Mouse (Mus musculus): Measurements from ENCODE around the gene Hdac4. TPM values are rescaled to one million over a fixed set of nuclear protein-coding genes. Genes with fewer than 3 reads are reported as not detected.

Gene Hdac4
- polyA plus RNA-seq, 1 experiment: 14.3 TPM

DNA sequence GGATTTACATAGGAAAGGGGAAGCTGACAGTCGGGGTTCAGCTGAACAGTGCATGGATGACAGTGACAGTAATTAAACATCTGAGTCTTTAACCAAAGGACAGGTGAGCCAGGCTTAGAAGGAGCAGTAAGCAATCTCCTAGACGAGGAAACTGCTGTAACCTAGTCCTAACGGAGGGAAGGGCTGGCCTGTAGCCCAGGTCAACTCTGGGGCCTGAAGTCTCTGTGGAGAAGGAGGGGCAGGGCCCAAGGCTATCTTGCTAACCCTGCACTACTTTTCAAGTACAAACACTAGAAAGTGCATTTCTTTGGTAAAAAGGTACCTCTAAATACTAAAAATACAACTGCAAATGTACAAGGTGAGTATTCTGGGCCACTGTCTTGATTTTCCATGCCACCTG is 169.1 kb downstream of the Hdac4 start:
- Histone ChIP-seq H3K4me1 (ENCODE audit: control insufficient read depth, insufficient read depth, low read length) (no peaks in the 10 kb centered on the region), H3K27me3 (ENCODE audit: control insufficient read depth, insufficient read depth, low read length) (no peaks in the 10 kb centered on the region), H3K27ac (ENCODE audit: control insufficient read depth, insufficient read depth, low read depth, low read length) (no peak overlapping the region), H3K36me3 (ENCODE audit: control insufficient read depth, insufficient read depth, low read length) (no peaks in the 10 kb centered on the region), H3K4me3 (ENCODE audit: control insufficient read depth, low read depth, low read length) (no peak overlapping the region)
- TF ChIP-seq CTCF (IDR thresholded peaks at IDR 0.05; ENCODE audit: control insufficient read depth, insufficient read depth, insufficient replicate concordance, low read depth, low read length): no peak
- no peak for TF ChIP-seq POLR2A (IDR thresholded peaks at IDR 0.05; ENCODE audit: control insufficient read depth, low read depth, low read length)

DNA sequence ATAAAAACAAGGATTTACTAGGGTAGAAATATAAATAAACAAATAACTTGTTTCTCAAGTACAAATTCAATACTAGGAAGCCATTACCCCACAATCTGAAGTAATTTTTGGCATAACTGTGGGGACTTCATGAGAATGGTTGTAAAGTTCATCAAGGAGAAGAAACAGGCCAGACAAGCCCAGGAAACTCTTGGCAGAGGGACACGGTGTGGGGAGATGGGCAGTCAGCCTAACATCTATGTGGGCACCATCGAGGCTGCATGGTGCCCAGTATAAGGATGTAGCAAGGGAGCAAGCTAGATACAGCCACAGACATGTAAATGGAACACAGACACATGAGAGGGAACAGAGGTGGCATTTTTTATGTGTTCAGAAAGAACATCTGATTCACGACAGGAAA is 171.6 kb downstream of the Hdac4 start:
- no peaks in the 10 kb centered on the region for H3K27me3 ChIP-seq (ENCODE audit: control insufficient read depth, insufficient read depth, low read length)
- TF ChIP-seq CTCF (IDR thresholded peaks at IDR 0.05; ENCODE audit: control insufficient read depth, insufficient read depth, insufficient replicate concordance, low read depth, low read length) (no peak), POLR2A (IDR thresholded peaks at IDR 0.05; ENCODE audit: control insufficient read depth, low read depth, low read length) (no peak)
- no peaks in the 10 kb centered on the region for H3K36me3 ChIP-seq (ENCODE audit: control insufficient read depth, insufficient read depth, low read length)
- H3K4me3 ChIP-seq (ENCODE audit: control insufficient read depth, low read depth, low read length): no peak overlapping the region
- no peaks in the 10 kb centered on the region for H3K4me1 ChIP-seq (ENCODE audit: control insufficient read depth, insufficient read depth, low read length)
- no peak overlapping the region for H3K27ac ChIP-seq (ENCODE audit: control insufficient read depth, insufficient read depth, low read depth, low read length)

DNA sequence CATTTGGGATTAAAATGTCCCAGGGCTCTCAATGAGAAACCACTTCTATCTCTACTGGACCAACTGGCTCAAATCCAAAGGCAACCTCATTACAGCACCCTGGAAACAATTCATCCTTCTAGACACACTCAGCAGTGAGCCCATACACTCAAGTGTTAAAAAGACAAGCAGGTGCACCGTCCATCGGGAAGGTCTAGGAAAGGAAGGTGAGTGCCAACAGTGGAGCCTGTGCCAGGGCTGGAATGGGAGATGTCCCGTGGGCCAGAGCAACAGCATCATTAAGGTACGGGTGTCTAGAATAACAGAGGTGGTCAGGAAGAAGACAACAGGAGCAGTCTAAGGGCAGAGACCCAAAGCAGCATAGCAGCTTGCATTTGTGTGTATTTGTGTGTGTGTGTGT is 173.5 kb downstream of the Hdac4 start:
- TF ChIP-seq CTCF (IDR thresholded peaks at IDR 0.05; ENCODE audit: control insufficient read depth, insufficient read depth, insufficient replicate concordance, low read depth, low read length) (no peak), POLR2A (IDR thresholded peaks at IDR 0.05; ENCODE audit: control insufficient read depth, low read depth, low read length) (no peak)
- H3K4me3 ChIP-seq (ENCODE audit: control insufficient read depth, low read depth, low read length): no peak overlapping the region
- H3K36me3 ChIP-seq (ENCODE audit: control insufficient read depth, insufficient read depth, low read length): no peaks in the 10 kb centered on the region
- no peaks in the 10 kb centered on the region for H3K27me3 ChIP-seq (ENCODE audit: control insufficient read depth, insufficient read depth, low read length)
- no peak overlapping the region for H3K27ac ChIP-seq (ENCODE audit: control insufficient read depth, insufficient read depth, low read depth, low read length)
- H3K4me1 ChIP-seq (ENCODE audit: control insufficient read depth, insufficient read depth, low read length): no peaks in the 10 kb centered on the region

DNA sequence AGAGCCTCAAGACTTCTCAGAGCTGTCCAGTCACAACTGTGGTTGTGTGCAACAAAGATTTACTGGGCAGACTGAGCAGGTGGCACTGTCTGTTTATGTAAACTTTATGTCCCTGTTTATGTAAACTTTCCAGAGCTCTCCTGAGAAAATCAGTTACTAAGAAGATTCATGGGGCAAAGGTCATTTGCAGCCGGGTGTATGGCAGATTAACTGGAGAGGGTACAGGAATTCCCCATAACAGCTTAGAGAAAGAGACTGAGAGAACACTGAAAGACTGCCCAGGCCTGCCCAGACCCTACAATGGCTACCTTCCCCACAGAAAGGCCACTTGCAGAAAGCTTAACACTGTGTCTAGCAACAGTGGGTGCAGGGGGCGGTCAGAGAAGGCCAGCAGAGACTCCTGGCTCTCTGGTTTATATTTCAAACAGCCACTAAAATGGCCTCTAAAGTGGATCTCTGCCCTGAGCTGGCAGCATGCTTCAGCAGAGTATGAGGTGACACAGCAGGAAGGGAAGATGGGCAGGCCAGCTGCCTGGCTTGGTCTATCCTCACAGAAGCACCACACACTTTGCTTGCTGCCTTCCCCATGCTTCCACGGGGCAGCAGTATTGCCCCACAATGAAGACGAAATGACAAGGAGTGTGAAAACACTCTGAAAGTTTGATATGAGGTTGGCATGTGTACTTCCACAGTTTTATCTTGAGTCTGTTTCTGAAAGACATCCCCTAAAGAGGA is 179.4 kb downstream of the Hdac4 start:
- H3K27me3 ChIP-seq (ENCODE audit: control insufficient read depth, insufficient read depth, low read length): no peaks in the 10 kb centered on the region
- no peaks in the 10 kb centered on the region for H3K4me1 ChIP-seq (ENCODE audit: control insufficient read depth, insufficient read depth, low read length)
- TF ChIP-seq POLR2A (IDR thresholded peaks at IDR 0.05; ENCODE audit: control insufficient read depth, low read depth, low read length) (no peak), CTCF (IDR thresholded peaks at IDR 0.05; ENCODE audit: control insufficient read depth, insufficient read depth, insufficient replicate concordance, low read depth, low read length) (no peak)
- no peaks in the 10 kb centered on the region for H3K36me3 ChIP-seq (ENCODE audit: control insufficient read depth, insufficient read depth, low read length)
- no peak overlapping the region for H3K4me3 ChIP-seq (ENCODE audit: control insufficient read depth, low read depth, low read length)
- no peak overlapping the region for H3K27ac ChIP-seq (ENCODE audit: control insufficient read depth, insufficient read depth, low read depth, low read length)

DNA sequence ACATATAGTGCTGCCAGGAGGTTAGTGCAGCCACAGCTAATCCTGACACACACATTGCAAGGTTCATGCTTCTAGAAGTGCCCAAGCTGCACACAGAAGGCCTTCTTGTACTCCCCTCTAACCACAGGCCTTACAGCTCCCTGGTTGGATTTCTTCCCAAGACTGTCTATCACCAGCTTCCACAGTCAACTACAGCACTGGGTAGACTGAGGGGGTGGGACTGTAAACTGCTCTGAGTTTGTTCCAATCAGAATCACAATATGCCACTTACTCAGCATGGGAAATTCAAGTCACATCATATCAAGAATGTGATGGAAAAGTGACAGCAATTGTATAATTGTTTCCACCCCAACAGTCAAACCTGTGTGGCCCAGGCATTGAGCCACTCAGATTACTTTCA is 180.2 kb downstream of the Hdac4 start:
- Histone ChIP-seq H3K36me3 (ENCODE audit: control insufficient read depth, insufficient read depth, low read length) (no peaks in the 10 kb centered on the region), H3K4me3 (ENCODE audit: control insufficient read depth, low read depth, low read length) (no peak overlapping the region), H3K27ac (ENCODE audit: control insufficient read depth, insufficient read depth, low read depth, low read length) (no peak overlapping the region), H3K4me1 (ENCODE audit: control insufficient read depth, insufficient read depth, low read length) (no peaks in the 10 kb centered on the region), H3K27me3 (ENCODE audit: control insufficient read depth, insufficient read depth, low read length) (no peaks in the 10 kb centered on the region)
- TF ChIP-seq POLR2A (IDR thresholded peaks at IDR 0.05; ENCODE audit: control insufficient read depth, low read depth, low read length): no peak
- no peak for TF ChIP-seq CTCF (IDR thresholded peaks at IDR 0.05; ENCODE audit: control insufficient read depth, insufficient read depth, insufficient replicate concordance, low read depth, low read length)

DNA sequence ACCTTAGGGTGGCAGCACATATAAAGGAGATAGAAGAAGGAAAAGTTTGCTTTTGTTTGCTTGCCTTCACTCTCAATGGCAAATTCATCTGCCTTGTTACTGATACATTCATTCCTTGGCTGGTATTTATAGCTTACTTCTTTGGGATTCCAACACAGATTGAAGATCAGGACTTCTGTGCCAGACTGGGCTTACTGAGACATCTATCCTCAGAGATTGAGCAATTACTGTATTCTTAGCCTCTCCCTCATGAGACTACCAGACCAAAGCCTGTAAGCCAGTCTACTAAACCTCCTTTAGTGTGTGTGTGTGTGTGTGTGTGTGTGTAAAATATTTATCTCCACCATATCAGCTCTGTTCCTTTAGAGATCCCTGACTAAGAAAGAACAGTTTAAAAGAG is 181.0 kb downstream of the Hdac4 start:
- H3K27ac ChIP-seq (ENCODE audit: control insufficient read depth, insufficient read depth, low read depth, low read length): no peak overlapping the region
- TF ChIP-seq CTCF (IDR thresholded peaks at IDR 0.05; ENCODE audit: control insufficient read depth, insufficient read depth, insufficient replicate concordance, low read depth, low read length): no peak
- no peak for TF ChIP-seq POLR2A (IDR thresholded peaks at IDR 0.05; ENCODE audit: control insufficient read depth, low read depth, low read length)
- no peak overlapping the region for H3K4me3 ChIP-seq (ENCODE audit: control insufficient read depth, low read depth, low read length)
- H3K4me1 ChIP-seq (ENCODE audit: control insufficient read depth, insufficient read depth, low read length): no peaks in the 10 kb centered on the region
- H3K27me3 ChIP-seq (ENCODE audit: control insufficient read depth, insufficient read depth, low read length): no peaks in the 10 kb centered on the region
- no peaks in the 10 kb centered on the region for H3K36me3 ChIP-seq (ENCODE audit: control insufficient read depth, insufficient read depth, low read length)

DNA sequence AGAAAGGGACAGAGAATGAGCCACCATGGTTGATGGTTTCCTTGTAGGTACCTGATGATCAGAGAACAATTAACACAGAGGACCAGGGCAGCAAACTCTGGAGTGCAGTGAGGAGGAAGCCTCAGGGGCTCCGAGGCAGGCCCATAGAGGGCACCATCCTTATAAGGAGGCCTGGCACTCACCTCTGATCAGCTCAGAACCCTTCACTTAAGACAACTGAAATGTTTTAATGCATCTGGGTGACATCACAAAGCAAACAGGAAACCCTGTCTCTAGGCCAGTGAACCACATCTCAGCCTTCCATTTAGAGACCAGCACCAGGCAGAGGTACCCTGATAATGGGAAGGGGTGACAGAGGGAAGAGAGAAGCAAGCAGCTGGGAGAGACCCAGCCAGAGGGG is 188.8 kb downstream of the Hdac4 start:
- no peaks in the 10 kb centered on the region for H3K27me3 ChIP-seq (ENCODE audit: control insufficient read depth, insufficient read depth, low read length)
- H3K27ac ChIP-seq (ENCODE audit: control insufficient read depth, insufficient read depth, low read depth, low read length): no peak overlapping the region
- TF ChIP-seq POLR2A (IDR thresholded peaks at IDR 0.05; ENCODE audit: control insufficient read depth, low read depth, low read length) (no peak), CTCF (IDR thresholded peaks at IDR 0.05; ENCODE audit: control insufficient read depth, insufficient read depth, insufficient replicate concordance, low read depth, low read length) (no peak)
- no peaks in the 10 kb centered on the region for H3K4me1 ChIP-seq (ENCODE audit: control insufficient read depth, insufficient read depth, low read length)
- no peaks in the 10 kb centered on the region for H3K36me3 ChIP-seq (ENCODE audit: control insufficient read depth, insufficient read depth, low read length)
- peak overlapping the region; percentile 66 for H3K4me3 ChIP-seq (ENCODE audit: control insufficient read depth, low read depth, low read length)

All from testis, adult 2 months (tissue).